Mouse (Mus musculus) gastrocnemius, postnatal 4 days (tissue): Measurements from ENCODE around the gene Psmb6. TPM values are rescaled to one million over a fixed set of nuclear protein-coding genes. Genes with fewer than 3 reads are reported as not detected.

Experiments used
- DNase-seq, 2 experiments: peaks; one replicate each; pipeline ENCODE4 v3.0.0; 2021 to 2022; ENCODE audit warnings: low spot score in 2 of 2, mixed read lengths in 2 of 2
- long read RNA-seq, 2 experiments: library from polyadenylated mRNA; stranded (forward); transcript quantifications; one replicate each; pipeline ENCODE4 v2.0.0; 2021
- total RNA-seq, 2 experiments: library from RNA; stranded (reverse); gene quantifications; 2 replicates each; pipeline ENCODE4 v1.2.3; 2021

Gene Psmb6
- 100 to 1,000 TPM; 349 to 357 TPM for total RNA-seq
- long read RNA-seq, experiment 1, transcript Psmb6-202 (2 exons, 674 nt) = minor isoform, 38 of 345 reads
- long read RNA-seq, experiment 1, transcript Psmb6-201 (6 exons, 798 nt) = major isoform, 295 of 345 reads
- long read RNA-seq, experiment 1, partial matches to known transcripts = 11 of 345 reads
- long read RNA-seq, experiment 1, other reads (novel, unspliced or antisense) = 1 of 345 reads
- long read RNA-seq, experiment 2, transcript Psmb6-202 (2 exons, 674 nt) = minor isoform, 39 of 389 reads
- long read RNA-seq, experiment 2, transcript Psmb6-201 (6 exons, 798 nt) = major isoform, 342 of 389 reads
- long read RNA-seq, experiment 2, partial matches to known transcripts = 5 of 389 reads
- long read RNA-seq, experiment 2, other reads (novel, unspliced or antisense) = 3 of 389 reads

DNA sequence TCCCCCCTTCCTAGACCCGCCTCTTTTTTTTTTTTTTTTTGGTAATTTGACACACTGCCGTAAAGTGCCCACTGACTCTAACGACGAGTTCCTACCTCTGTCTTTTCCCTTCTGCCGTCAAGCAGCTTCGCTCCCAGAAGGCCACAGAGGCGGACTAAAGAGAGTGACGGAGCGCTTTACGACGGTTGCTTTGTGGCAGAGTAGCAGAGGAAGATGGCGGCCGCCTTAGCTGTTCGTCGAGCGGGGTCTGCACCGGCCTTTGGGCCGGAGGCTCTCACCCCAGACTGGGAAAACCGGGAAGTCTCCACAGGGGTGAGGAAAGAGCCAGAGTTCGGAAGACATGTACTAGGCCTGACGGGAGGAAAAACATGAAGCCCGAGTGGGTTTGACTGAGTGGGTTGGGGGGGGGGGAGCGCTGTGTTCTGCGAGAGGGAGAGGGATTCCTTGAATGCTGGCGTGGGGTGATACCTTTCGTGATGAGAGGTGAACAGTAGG is at the start of gene Psmb6:
TSS of gene Psmb6 (plus strand) at position 184 of the 495 bp plus-strand sequence.
- DNase-seq = peak; percentile 55 to 84

DNA sequence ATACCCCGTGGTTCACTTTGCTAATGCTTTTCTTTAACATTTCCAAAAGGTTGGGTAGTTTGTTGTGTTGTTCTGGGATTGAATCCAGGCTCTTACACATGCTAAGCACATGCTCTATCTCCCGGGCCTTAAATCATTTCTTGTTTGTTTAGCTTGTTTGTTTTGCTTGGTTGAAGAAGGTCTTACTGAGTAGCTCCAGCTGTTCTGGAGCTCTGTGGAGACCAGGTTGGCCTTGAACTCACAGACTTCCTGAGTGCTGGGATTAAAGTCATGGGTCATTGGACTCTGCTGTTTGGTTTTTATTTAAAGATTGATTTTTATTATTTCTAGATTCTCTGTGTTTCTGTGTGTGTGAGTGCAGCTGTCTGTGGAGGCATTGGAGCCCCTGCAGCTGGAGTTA is 39.7 kb upstream of the Psmb6 start:
- DNase-seq = no peak

DNA sequence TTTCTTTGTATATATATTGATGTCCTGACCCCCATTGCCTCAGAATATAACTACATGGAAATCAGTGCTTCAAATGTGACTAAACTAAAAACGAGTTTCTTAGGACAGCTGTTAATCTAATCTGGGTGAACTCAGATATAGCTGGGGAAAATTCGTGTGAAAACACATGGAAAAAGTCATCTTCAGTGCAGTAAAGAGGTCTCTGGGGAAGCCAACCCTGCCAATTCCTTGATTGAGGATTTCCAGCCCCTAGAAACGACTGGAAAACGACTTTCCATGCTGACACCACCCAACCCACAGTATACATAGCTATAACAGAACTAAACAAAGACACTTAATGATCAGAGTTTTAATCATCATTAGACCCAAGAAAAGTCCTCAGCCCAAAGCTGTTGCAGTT is 37.4 kb upstream of the Psmb6 start:
- peak in 1 of 2 experiments; percentile 51 for DNase-seq

DNA sequence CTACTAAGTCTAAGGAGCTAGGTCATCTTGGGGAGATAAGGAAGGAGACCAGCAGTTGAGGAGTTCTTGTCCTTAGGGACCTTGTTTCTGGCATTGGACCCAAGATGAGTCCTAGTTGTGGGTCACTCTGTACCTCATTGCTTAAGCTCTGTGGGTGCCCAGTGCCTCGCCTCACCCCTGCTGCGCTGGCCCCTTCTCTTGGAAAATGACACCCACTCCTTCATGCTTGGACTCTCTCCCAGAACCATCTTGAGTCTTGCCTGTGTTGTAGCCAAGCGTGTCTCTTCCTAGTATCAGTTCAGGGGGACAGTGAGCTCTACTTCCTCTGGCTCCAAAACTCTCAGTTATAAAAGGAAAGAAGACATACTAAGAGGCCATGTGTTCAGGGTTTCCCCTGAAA is 36.0 kb upstream of the Psmb6 start:
- DNase-seq = no peak

DNA sequence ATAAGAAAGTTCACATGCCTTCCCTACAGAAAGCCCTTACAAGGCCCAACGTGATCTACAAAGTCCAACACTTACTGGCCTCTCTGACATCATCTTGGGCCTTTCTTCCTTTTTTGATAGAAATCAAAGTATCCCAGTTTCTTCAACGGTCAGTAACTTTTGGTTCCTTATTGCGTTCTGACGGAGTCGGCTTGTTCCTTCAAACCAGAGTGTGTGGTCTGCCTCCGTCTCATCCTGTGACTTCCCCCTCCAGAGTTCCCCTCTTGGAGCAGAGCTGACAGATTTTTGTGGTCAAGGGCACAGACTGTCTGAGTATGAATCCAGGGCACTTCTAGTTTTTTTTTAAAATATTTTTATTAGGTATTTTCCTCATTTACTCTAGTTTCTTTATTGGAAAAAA is 35.5 kb upstream of the Psmb6 start:
- no peak for DNase-seq

DNA sequence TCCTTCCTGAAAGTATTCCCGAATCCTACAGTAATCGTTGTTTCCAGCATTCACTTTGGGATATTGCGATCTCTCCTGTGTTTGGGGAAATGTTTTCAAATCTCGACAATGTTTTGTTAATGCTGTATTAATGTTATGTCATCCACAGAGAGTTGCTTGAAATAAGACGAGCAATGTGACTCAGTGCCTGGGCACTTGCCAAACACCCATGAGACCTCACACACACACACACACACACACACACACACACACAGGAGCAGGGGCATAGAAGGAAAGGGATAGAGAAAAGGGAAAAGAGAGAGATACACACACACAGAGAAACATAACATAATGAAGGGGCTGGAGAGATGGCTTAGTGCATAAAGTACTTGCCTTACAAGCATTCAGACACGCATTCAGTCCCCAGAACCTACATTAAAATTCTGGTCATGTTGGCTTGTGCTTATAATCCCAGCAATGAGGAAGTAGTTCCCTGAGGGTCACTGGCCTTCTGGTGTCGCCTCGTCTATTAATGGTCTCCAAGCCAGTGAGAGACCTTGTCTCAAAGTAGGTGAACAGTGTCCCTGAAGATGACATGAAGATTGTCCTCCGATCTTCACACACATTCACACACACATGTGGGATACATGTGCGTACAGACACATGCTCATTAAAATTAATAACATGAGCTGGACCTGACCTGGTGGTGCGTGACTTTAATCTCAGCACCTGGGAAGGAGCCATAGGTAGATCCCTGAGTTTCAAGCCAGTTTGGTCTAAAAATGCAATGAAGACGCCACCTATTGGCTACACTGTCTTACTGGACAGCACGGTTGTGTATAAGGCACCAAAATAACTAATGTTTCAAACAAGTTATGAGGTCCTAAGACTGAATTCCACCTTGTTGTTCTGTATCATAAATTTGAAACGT is 25.3 kb upstream of the Psmb6 start:
- DNase-seq = no peak

DNA sequence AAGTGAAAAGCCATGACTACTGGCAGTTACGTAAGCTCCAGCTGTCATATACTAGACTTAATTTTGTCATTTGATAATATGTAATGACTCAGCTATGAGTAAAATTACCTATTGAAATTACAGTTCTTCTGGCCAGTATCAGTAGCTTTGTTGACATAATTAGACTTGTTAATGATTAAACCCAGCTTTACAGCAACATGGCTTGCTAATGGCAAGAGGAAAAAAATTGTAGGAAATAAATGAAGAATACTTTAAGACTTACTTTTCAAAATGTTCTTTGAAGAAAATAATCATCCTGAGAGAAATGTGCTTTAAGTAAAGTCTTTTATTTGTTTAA is 24.7 kb upstream of the Psmb6 start:
- no peak for DNase-seq

DNA sequence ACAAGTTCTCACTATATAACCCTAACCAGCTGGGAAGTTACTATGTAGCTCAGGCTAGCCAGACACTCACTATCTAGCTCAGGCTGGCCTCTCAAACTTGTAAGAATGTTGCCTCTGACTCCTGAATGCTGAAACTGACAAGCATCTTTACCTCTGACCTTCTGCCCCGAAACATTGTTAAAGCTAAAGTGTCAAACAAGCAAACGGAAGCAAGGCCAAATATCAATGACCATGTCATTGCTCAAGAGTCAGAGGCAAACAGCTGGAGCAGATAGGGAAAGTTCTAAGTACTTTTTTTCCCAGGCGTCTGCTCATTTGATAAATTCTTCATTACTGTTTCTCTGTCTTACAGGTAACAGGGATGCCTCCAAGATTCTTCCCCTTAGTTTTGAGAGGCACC is 23.1 kb upstream of the Psmb6 start:
- DNase-seq = no peak

DNA sequence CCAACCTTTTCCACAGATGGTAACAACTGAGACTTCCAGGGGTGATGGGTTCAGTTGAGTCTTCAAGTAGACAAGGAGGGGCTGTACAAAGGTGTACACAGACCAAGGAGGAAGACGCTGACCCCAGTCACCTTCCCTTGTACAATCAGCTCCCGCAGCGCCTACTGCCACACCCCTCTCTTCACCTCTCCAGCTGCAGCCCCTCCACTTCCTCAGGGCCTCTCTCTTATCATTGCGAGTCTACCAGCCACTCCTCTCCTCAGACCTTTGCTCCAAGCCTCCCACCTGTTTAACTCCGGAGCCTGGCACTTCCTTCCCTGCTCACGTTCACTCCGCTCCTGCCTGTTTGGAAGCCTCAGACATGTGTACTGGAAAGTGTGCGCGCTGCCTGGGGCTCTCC is 20.2 kb upstream of the Psmb6 start, which contains the start of gene Tm4sf5:
TSS of gene Tm4sf5 (plus strand) at position 275 of the 400 bp plus-strand sequence.
- DNase-seq = no peak

DNA sequence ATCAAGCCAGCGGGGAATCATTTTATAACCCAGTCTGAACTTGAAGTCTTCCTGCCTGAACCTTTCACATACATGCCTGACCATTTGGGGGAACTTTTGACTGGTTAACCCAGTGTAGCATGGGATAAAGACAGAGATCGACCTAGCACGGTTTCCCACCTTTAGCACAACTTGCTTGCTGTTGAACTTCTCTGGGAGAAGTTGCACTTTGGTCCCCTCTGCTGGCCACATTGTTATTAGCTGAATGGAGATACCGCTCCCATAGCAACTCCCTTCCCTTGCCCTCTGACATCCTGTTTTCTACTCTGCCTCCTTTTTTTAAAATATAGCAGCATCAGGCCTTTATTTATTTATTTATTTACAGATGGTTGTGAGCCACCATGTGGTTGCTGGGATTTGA is 18.8 kb upstream of the Psmb6 start:
- peak; percentile 44 to 68 for DNase-seq

DNA sequence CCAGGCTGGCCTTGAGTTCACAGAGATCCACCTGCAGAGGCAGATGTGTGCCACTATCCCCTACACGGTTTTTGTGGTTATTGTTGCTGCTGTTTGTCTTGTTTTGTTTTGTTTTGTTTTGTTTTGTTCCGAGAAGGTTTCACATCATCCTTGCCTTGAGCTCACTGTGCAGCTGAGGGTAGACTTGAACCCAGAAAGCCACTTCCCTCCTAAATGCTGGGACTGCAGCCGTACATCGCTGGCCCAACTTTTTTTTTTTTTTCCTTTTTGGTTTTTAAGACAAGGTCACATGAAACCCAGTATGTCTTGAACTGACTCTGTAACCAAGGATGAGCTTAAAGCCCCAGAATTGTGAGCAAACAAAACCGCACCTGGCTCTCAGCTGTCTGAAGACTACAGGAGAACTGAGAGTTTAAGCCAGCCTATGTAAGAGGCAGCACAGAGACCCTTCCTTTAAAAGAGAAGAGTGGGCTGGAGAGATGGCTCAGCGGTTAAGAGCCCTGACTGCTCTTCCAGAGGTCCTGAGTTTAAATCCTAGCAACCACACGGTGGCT is 18.1 kb upstream of the Psmb6 start:
- no peak for DNase-seq

DNA sequence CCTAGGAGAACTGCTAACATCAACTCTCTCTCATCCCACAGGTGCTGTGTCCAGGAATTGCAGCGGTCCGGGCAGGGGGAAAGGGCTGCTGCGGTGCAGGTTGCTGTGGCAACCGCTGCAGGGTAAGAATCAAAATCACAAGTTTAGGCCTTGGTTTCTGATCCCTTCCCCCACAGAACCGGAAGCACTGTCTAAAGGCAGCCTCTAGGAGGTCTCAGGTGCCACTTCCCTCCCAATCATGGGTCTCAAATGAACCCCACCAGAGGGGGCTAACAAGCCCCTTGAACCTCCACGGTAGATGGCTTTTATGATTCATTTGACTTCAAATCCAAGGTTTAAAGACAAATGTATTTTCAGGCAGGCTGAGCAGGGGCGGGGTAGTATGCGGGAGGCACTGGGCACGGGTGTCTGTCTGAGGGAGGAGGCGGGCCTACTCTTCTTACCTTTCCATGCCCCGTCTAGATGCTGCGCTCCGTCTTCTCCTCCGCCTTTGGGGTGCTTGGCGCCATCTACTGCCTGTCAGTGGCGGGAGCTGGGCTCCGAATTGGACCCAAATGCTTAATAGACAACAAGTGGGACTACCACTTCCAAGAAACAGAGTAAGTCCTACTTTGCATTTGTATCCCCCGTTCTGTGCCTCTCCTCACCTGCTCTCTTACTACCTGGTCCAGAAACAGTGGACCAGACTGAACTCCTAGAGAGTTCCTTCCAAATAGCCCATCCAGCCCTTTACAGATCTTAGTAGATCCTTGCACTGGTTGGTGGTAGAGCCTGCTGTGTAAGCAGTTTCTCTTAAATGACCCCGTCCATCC is 15.2 kb upstream of the Psmb6 start:
- peak in 1 of 2 experiments; percentile 15 for DNase-seq

DNA sequence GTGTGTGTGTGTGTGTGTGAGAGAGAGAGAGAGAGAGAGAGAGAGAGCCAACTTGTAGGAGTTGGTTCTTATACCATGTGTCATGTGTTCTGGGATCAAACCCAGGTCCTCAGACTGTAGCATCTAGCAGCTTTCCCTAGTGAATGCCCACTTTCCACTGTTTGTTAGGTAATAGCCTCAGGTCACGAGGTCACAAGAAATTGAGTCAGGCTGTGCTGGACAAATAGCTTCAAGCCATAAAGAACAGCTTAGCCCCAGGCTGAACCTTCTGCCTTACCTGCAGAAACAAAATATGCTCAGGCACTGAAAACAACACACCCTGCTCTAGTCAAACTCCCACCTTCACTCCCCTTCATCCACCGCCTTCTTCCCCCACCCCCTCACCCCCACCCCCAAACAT is 13.9 kb upstream of the Psmb6 start:
- DNase-seq = no peak

DNA sequence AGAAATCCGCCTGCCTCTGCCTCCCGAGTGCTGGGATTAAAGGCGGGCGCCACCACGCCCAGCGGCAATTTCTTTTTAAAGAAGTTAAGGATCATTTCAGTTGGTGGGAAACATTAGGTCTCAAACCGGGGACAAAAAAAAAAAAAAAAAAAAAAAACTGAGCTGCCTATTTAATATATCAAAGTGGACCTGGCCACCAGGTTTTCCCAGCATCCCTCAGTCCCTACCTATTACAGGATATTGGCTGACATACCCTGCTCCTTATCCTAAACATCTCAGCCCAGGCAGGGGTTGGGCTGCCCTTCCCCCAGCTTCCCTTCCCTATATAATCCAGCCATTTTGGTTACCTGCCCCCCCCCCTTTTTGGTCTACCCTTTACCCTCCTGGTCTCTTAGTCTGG is 13.3 kb upstream of the Psmb6 start:
- DNase-seq = no peak

DNA sequence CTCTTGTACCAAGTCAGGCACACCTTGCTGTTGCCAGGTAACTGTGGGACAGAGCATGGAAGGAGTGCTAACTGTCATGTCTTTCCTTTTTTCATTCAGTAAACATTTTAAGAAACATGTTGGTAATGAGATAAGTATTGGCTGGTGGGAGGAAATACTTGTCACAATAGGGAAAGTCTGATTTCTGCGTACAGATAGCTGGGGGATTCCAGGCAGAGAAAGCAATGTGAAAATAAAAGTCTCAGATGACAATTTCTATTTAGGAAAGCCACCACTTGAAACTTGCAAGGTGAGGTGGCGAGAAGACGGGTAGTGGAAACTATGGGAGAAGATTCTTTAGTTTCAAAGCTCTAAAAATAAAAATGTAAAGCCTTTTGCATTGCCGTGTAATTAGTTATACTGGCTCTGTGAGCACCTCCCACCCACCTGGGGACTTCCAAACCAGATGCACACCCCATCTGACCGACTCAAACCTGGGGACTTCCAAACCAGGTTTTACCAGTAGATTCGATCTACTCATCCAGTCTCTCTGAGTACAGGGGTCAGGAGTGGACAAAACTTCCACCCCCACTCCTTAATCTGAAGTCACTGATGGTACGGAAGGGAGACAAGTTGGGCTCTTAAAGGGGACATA is 12.3 kb upstream of the Psmb6 start:
- no peak for DNase-seq

DNA sequence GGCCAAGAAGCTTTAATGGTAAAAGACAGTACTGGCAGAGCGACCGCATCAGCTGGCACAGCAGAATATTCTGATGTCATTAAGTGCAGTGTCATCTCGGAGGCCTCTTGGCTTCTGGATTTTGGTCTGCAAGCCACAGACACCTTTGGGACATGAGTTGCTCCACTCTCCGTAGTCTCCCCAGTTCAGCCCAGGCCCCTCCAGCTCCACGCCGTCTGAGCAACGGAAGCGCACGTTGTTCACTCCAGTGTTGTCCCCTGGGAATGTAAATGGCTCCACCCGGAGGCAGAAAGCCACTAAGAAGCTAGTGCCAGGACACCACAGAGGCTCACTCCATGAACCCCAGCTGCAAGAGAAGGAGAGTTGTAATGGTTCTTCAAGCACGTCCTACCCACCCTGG is 11.6 kb upstream of the Psmb6 start:
- DNase-seq = peak in 1 of 2 experiments; percentile 36

DNA sequence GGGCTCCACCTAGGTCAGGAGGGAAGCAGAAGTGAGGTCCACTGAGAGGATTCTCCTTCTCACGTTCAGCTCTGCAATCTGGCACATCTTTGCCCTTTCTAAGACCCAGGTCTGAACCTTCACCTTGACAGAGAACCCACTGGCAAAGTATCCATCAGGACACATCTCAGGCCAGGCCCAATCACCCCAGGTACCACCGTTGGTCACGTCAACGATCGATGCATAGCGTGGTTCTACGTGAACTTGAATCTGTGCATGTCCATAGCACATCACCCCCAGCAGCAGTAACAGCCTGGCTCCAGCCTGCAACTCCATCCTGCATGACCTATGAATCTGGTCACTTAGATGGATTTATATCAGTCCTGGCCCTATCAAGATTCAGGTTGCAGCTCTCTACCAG is 10.9 kb upstream of the Psmb6 start, which contains the start of gene Vmo1:
TSS of gene Vmo1 (minus strand) at position 329 of the 400 bp plus-strand sequence.
- no peak for DNase-seq

DNA sequence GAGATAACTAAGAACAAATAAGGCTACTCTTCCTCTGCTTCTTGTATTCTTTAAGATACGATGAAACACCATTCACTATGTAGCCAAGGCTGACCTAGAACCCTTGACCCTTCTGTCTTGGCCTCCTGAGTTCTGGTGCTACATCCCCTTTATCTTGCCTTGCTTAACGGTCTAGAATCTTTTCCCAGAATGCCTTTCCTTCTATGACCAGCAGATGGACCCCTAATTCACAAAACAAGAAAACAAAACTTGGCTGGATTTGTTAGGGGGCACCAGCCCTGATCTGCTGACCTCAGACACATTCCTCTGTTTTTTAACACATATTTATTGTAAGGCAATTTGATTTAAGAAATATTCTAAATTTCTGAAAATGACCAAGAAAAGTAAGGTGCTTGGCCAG is 8.8 kb upstream of the Psmb6 start:
- no peak for DNase-seq

DNA sequence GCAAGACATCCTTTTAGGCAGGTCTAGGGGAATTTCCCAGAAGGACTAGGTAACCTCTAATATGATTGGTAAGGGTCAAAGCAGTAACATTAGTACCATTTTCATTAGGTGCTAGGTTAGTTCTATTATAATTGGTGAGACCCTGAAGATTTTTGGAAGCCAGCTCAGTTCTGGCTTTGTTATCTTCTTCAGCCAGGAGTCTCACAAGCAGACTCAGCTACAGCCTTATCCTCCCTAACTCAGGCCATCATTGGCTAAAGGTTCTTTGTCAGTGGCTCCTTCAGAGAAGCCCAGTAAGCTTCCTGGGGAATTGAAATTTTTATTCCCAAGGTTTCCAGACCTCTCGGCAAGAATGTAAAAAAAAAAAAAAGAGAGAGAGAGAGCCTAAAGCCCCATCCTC is 6.7 kb upstream of the Psmb6 start:
- no peak for DNase-seq

DNA sequence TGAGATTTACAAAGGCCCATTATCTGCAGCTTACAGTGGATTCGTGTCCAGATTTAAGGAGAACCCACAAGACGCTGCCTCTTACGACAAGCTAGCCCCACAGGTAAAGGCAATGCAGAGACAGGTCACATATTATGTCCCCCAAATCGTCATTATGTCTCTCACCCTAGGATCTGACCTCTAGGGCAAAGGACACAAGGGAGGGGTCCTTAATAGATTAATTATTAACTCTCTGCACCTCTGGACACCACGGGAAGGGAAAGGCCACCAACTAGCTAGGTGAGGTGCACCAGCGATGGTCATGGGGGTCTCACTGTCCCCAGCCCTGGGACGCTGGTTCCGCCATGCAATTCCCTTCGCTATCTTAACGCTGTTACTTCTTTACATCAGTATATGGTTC is 6.2 kb upstream of the Psmb6 start, which contains the start of gene Gltpd2:
TSS of gene Gltpd2 (plus strand) at position 274 of the 400 bp plus-strand sequence.
- no peak for DNase-seq
